Mouse (Mus musculus): ENCODE data around the gene Pbx1. TPM values are rescaled to one million over a fixed set of nuclear protein-coding genes. Genes with fewer than 3 reads are reported as not detected.

Gene Pbx1
- polyA plus RNA-seq, 1 experiment from 2014 or later, result 34.4 TPM

DNA sequence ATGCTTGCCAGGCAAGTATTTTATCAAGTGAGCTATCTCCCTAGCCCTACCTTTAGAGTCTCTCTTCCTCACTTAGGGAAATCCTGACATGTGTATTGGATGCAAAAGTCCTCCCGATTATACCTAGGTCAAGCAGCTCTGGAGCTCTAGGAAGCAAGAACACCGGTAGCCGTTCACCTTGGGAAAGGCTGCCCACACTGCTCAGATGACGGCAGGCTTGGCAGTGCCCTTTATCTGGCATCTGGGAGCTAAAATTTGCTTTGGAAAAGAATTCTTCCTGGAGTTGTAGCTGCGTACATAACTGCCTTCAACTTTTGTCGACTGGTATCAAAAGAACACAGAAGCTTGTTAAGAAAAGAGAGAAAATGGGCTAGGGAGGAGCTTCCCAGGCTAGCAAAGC is 37.5 kb downstream of the Pbx1 start:
- no peaks in the 10 kb centered on the region for H3K9me3 ChIP-seq
- no peak overlapping the region for H3K9ac ChIP-seq
- no peak overlapping the region for H3K27ac ChIP-seq (replicated peaks)
- H3K27me3 ChIP-seq, result no peaks in the 10 kb centered on the region
- ATAC-seq (ENCODE audit: low read depth), result no peak
- 76% methylated on average over 6 of the region's 6 CpGs for WGBS
- peaks cover 44% of the 10 kb centered on the region for H3K4me1 ChIP-seq (replicated peaks)
- H3K36me3 ChIP-seq, result no peaks in the 10 kb centered on the region
- no peak overlapping the region for H3K4me2 ChIP-seq
- no peak overlapping the region for H3K4me3 ChIP-seq

- Histone ChIP-seq H3K4me3 (no peak overlapping the region), H3K27me3 (no peaks in the 10 kb centered on the region), H3K9me3 (no peaks in the 10 kb centered on the region), H3K9ac (no peak overlapping the region), H3K4me2 (no peak overlapping the region), H3K27ac (replicated peaks) (no peak overlapping the region), H3K36me3 (no peaks in the 10 kb centered on the region), H3K4me1 (replicated peaks) (peaks cover 49% of the 10 kb centered on the region)
- no peak for ATAC-seq (ENCODE audit: low read depth)
- WGBS, result 67% methylated on average over 4 of the region's 4 CpGs
Measured at GRCm38 (mm10) chr1:168393456-168393855, 38.6 kb downstream of the Pbx1 start.

GRCm38 (mm10) chr1:168392500-168392853 is 39.6 kb downstream of the Pbx1 start:
- Histone ChIP-seq H3K9ac (no peak overlapping the region), H3K4me1 (replicated peaks) (peaks cover 49% of the 10 kb centered on the region), H3K27ac (replicated peaks) (no peak overlapping the region), H3K9me3 (no peaks in the 10 kb centered on the region), H3K4me2 (peak overlapping the region; percentile 26), H3K4me3 (no peak overlapping the region), H3K36me3 (no peaks in the 10 kb centered on the region), H3K27me3 (no peaks in the 10 kb centered on the region)
- WGBS, result 19% methylated on average over 5 of the region's 5 CpGs
- ATAC-seq (ENCODE audit: low read depth), result no peak; the same call in 1 of the 2 replicates

DNA sequence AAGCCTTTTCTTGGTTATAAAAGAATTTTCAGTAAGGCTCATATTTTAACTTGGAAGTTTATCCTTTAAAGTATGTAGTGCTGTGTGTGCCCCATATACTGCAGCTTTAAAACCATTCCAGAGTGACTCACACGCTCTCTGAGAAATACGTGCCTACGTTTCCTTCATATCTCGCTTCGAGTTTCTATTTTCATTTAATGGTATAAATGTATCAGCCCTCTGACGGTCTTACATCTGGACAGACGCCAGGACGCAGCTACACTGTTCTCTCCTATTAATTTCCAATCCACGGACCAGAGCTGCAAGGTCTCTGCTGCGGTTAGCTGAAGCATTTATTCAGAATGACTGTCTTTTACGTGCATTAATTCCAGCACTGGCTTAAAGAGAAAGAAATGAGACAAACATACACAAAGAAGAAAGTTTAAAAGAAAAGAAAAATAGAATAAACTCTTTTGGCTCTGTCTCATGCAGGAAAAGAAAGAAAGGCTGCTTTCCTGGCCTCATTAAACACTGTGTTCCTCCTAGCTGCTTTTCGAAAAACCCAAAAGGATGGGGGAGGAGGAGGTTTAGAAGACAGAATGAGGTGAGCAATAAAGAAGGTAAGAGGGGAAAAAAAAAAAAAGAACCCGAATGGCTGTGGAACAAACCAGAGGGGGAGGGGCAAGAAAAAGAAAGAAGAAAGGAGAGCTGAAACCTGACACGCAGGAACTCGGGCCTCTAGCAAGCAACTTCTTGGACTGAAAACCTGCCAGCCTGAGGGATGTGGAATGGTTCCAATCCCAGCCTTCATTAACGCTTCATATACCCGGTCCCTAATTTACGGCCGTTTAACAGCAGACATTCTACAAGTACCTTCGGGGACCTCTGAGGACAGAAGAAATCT is 40.2 kb downstream of the Pbx1 start:
- Histone ChIP-seq H3K9ac (no peak overlapping the region), H3K27me3 (no peaks in the 10 kb centered on the region), H3K27ac (replicated peaks) (0 out of 2 replicates have a peak overlapping the region, but pooled peaks have one; percentile 14), H3K4me2 (peak overlapping the region; percentile 26), H3K4me1 (replicated peaks) (peaks cover 54% of the 10 kb centered on the region), H3K36me3 (no peaks in the 10 kb centered on the region), H3K4me3 (no peak overlapping the region), H3K9me3 (no peaks in the 10 kb centered on the region)
- WGBS, result 20% methylated on average over 20 of the region's 20 CpGs
- ATAC-seq (ENCODE audit: low read depth), result peak; percentile 25; the same call in 1 of the 2 replicates

- H3K4me1 ChIP-seq (replicated peaks), result peaks cover 63% of the 10 kb centered on the region
- H3K4me3 ChIP-seq, result no peak overlapping the region
Measured at GRCm38 (mm10) chr1:168390748-168391147, 41.3 kb downstream of the Pbx1 start.

GRCm38 (mm10) chr1:168386159-168386558 is 45.9 kb downstream of the Pbx1 start:
- Histone ChIP-seq H3K27me3 (no peaks in the 10 kb centered on the region), H3K36me3 (no peaks in the 10 kb centered on the region), H3K4me2 (no peak overlapping the region), H3K9ac (no peak overlapping the region), H3K9me3 (no peaks in the 10 kb centered on the region), H3K4me3 (no peak overlapping the region), H3K27ac (replicated peaks) (no peak overlapping the region), H3K4me1 (replicated peaks) (peaks cover 74% of the 10 kb centered on the region)
- WGBS, result 48% methylated on average over 6 of the region's 6 CpGs
- no peak for ATAC-seq (ENCODE audit: low read depth)

More at GRCm38 (mm10) chr1:168390748-168391147, 41.3 kb downstream of the Pbx1 start:
- no peak overlapping the region for H3K4me2 ChIP-seq
- no peak for ATAC-seq (ENCODE audit: low read depth)
- H3K36me3 ChIP-seq, result no peaks in the 10 kb centered on the region
- no peaks in the 10 kb centered on the region for H3K9me3 ChIP-seq
- no peaks in the 10 kb centered on the region for H3K27me3 ChIP-seq
- no peak overlapping the region for H3K27ac ChIP-seq (replicated peaks)
- H3K9ac ChIP-seq, result no peak overlapping the region

DNA sequence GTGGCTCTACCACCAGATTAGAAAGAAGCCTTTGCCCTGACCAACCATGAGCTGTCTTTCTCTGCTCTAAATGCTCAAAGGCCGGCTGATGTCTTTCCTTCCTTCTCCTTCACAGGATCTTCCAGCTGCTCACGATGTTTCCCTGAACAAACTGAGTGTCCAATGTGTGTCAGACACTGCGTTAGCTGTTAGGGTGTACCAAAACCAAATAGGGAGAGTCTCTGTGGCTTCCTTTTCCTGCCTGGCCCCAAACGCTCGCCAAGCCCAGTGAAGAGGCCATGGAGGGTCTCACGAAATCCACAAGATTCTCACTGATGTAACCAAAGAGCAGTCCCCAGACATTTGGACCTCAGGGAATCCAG is 47.5 kb downstream of the Pbx1 start:
- H3K9me3 ChIP-seq, result no peaks in the 10 kb centered on the region

GRCm38 (mm10) chr1:168383832-168384593 is 48.1 kb downstream of the Pbx1 start:
- Histone ChIP-seq H3K4me2 (no peak overlapping the region), H3K4me3 (no peak overlapping the region), H3K9ac (0 out of 2 replicates have a peak overlapping the region, but pooled peaks have one; percentile 31), H3K4me1 (replicated peaks) (peaks cover 83% of the 10 kb centered on the region), H3K9me3 (no peaks in the 10 kb centered on the region), H3K27me3 (no peaks in the 10 kb centered on the region), H3K36me3 (no peaks in the 10 kb centered on the region), H3K27ac (replicated peaks) (0 out of 2 replicates have a peak overlapping the region, but pooled peaks have one; percentile 28)
- no peak for ATAC-seq (ENCODE audit: low read depth)
- WGBS, result 27% methylated on average over 5 of the region's 5 CpGs

More for the DNA sequence above, 47.5 kb downstream of the Pbx1 start:
- peak overlapping the region; percentile 28; the same call in 1 of the 2 replicates for H3K27ac ChIP-seq (replicated peaks)
- H3K9ac ChIP-seq, result 0 out of 2 replicates have a peak overlapping the region, but pooled peaks have one; percentile 31
- no peak overlapping the region for H3K4me3 ChIP-seq
- peaks cover 83% of the 10 kb centered on the region for H3K4me1 ChIP-seq (replicated peaks)
- no peaks in the 10 kb centered on the region for H3K36me3 ChIP-seq
- H3K4me2 ChIP-seq, result no peak overlapping the region
- no peak for ATAC-seq (ENCODE audit: low read depth)
- WGBS, result 34% methylated on average over 6 of the region's 6 CpGs
- no peaks in the 10 kb centered on the region for H3K27me3 ChIP-seq

- H3K9me3 ChIP-seq, result no peaks in the 10 kb centered on the region
- ATAC-seq (ENCODE audit: low read depth), result no peak
- no peak overlapping the region for H3K4me3 ChIP-seq
- WGBS, result 3% methylated on average over 4 of the region's 4 CpGs
- H3K27ac ChIP-seq (replicated peaks), result no peak overlapping the region; the same call in 1 of the 2 replicates
- H3K9ac ChIP-seq, result no peak overlapping the region
- peaks cover 82% of the 10 kb centered on the region for H3K4me1 ChIP-seq (replicated peaks)
- no peak overlapping the region for H3K4me2 ChIP-seq
- H3K36me3 ChIP-seq, result no peaks in the 10 kb centered on the region
- no peaks in the 10 kb centered on the region for H3K27me3 ChIP-seq
Measured at GRCm38 (mm10) chr1:168382823-168383157, 49.3 kb downstream of the Pbx1 start.

- ATAC-seq (ENCODE audit: low read depth), result peak; percentile 9; the same call in 1 of the 2 replicates
- H3K9ac ChIP-seq, result no peak overlapping the region
- H3K27me3 ChIP-seq, result no peaks in the 10 kb centered on the region
- H3K4me2 ChIP-seq, result no peak overlapping the region
- no peaks in the 10 kb centered on the region for H3K36me3 ChIP-seq
- peaks cover 81% of the 10 kb centered on the region for H3K4me1 ChIP-seq (replicated peaks)
- H3K4me3 ChIP-seq, result no peak overlapping the region
- H3K9me3 ChIP-seq, result no peaks in the 10 kb centered on the region
- 31% methylated on average over 9 of the region's 9 CpGs for WGBS
- 0 out of 2 replicates have a peak overlapping the region, but pooled peaks have one; percentile 23 for H3K27ac ChIP-seq (replicated peaks)
Measured at GRCm38 (mm10) chr1:168382106-168382822, 49.8 kb downstream of the Pbx1 start.

- WGBS, result 62% methylated on average over 4 of the region's 4 CpGs
- no peak overlapping the region for H3K4me2 ChIP-seq
- no peak overlapping the region for H3K9ac ChIP-seq
- H3K9me3 ChIP-seq, result no peaks in the 10 kb centered on the region
- no peaks in the 10 kb centered on the region for H3K27me3 ChIP-seq
- no peak overlapping the region for H3K27ac ChIP-seq (replicated peaks)
- no peak overlapping the region for H3K4me3 ChIP-seq
- no peaks in the 10 kb centered on the region for H3K36me3 ChIP-seq
- ATAC-seq (ENCODE audit: low read depth), result no peak
- peaks cover 73% of the 10 kb centered on the region for H3K4me1 ChIP-seq (replicated peaks)
Measured at GRCm38 (mm10) chr1:168381451-168381850, 50.6 kb downstream of the Pbx1 start.
